Mouse (Mus musculus) kidney, adult 2 months (tissue): ENCODE results near the gene Tnfrsf25. TPM values are rescaled to one million over a fixed set of nuclear protein-coding genes. Genes with fewer than 3 reads are reported as not detected.

Experiments
- DNase-seq: peaks from one replicate; pipeline ENCODE4 v3.0.0; 2021
- H3K27ac ChIP-seq: fragments of 200-500 bp; 2 replicates; pipeline ENCODE4 v1.5.1; 2012; ENCODE audit warnings: low read depth, low read length, control low read depth, inconsistent platforms; ENCODE audit not compliant: insufficient read depth
- H3K27me3 ChIP-seq: fragments of 200-500 bp; replicated peaks from 2 replicates; pipeline ENCODE4 v1.6.1; 2012; ENCODE audit warnings: mild to moderate bottlenecking, moderate library complexity, low read length, inconsistent platforms; ENCODE audit not compliant: control insufficient read depth, insufficient read depth
- H3K36me3 ChIP-seq: fragments of 200-500 bp; 2 replicates; pipeline ENCODE4 v1.6.1; 2012; ENCODE audit warnings: mild to moderate bottlenecking, moderate library complexity, low read length, inconsistent platforms; ENCODE audit not compliant: control insufficient read depth, insufficient read depth
- H3K4me1 ChIP-seq: fragments of 200-500 bp; 2 replicates; pipeline ENCODE4 v1.6.1; 2011; ENCODE audit warnings: low read length; ENCODE audit not compliant: control insufficient read depth, insufficient read depth
- H3K4me3 ChIP-seq: fragments of 200-500 bp; 2 replicates; pipeline ENCODE4 v1.5.1; 2011; ENCODE audit warnings: mild to moderate bottlenecking, low read depth, low read length, control low read depth; ENCODE audit not compliant: insufficient read depth
- CTCF ChIP-seq: fragments of 200-500 bp; conservative IDR thresholded peaks from 2 replicates; pipeline ENCODE4 v1.5.1; 2011; ENCODE audit warnings: low read depth, mild to moderate bottlenecking, control low read depth, low read length, moderate library complexity, mixed read lengths; ENCODE audit not compliant: insufficient read depth, insufficient read length
- POLR2A ChIP-seq: fragments of 200-500 bp; IDR thresholded peaks from one replicate; pipeline ENCODE4 v1.6.1; 2011; ENCODE audit warnings: low read depth, low read length, control low read depth
- WGBS: fragments of 180-500 bp; shearing (Covaris S2); methylation state at CpG from one replicate; pipeline ENCODE4 v1.1.7; 2018; 5-methylcytosine and 5-hydroxymethylcytosine counted together
- polyA plus RNA-seq: library from polyadenylated mRNA; depleted of rRNA; stranded (reverse); fragments of >200 nt; gene quantifications from 2 replicates; pipeline ENCODE4 v1.2.3, GENCODE M21; 2012

The Tnfrsf25 gene
- polyA plus RNA-seq, 1 experiment = 4.4 TPM

GRCm38 (mm10) chr4:152129395-152129930, 13.7 kb downstream of the Tnfrsf25 start:
- TF ChIP-seq POLR2A = no peak
- TF ChIP-seq CTCF = no peak
- Histone ChIP-seq H3K27ac (peak overlapping the region; percentile 4; the same call in 1 of the 2 replicates), H3K4me3 (peak overlapping the region; percentile 53), H3K36me3 (no peaks in the 10 kb centered on the region), H3K27me3 (no peaks in the 10 kb centered on the region), H3K4me1 (peaks cover 14% of the 10 kb centered on the region; the same call in 1 of the 2 replicates)
- WGBS = 52% methylated on average over 13 of the region's 13 CpGs
- DNase-seq = peak; percentile 52

- no peaks in the 10 kb centered on the region for H3K27me3 ChIP-seq
Observed at GRCm38 (mm10) chr4:152130771-152131653, 15.3 kb downstream of the Tnfrsf25 start.

GRCm38 (mm10) chr4:152131809-152132771, 16.4 kb downstream of the Tnfrsf25 start:
- Histone ChIP-seq H3K4me3 (peak overlapping the region; percentile 52; the same call in 1 of the 2 replicates), H3K27me3 (no peaks in the 10 kb centered on the region), H3K4me1 (peaks cover 18% of the 10 kb centered on the region), H3K27ac (no peak overlapping the region), H3K36me3 (no peaks in the 10 kb centered on the region)
- WGBS = 21% methylated on average over 50 of the region's 50 CpGs
- no peak for DNase-seq
- TF ChIP-seq POLR2A (no peak), CTCF (no peak)

More at GRCm38 (mm10) chr4:152130771-152131653, 15.3 kb downstream of the Tnfrsf25 start:
- no peak overlapping the region for H3K27ac ChIP-seq
- peak; percentile 79 for DNase-seq
- peak overlapping the region; percentile 52 for H3K4me3 ChIP-seq
- H3K4me1 ChIP-seq = peaks cover 19% of the 10 kb centered on the region
- WGBS = under 1% methylated on average over 85 of the region's 85 CpGs
- H3K36me3 ChIP-seq = no peaks in the 10 kb centered on the region
- peak; percentile 45 for TF ChIP-seq CTCF
- no peak for TF ChIP-seq POLR2A

GRCm38 (mm10) chr4:152132772-152133169, 17.0 kb downstream of the Tnfrsf25 start:
- DNase-seq = no peak
- H3K4me3 ChIP-seq = no peak overlapping the region
- H3K27ac ChIP-seq = no peak overlapping the region
- 62% methylated on average over 10 of the region's 10 CpGs for WGBS
- TF ChIP-seq POLR2A = no peak
- no peak for TF ChIP-seq CTCF
- H3K4me1 ChIP-seq = peaks cover 16% of the 10 kb centered on the region
- no peaks in the 10 kb centered on the region for H3K27me3 ChIP-seq
- no peaks in the 10 kb centered on the region for H3K36me3 ChIP-seq

GRCm38 (mm10) chr4:152133213-152133612, 17.5 kb downstream of the Tnfrsf25 start:
- TF ChIP-seq POLR2A (no peak), CTCF (no peak)
- Histone ChIP-seq H3K27ac (no peak overlapping the region), H3K4me1 (peaks cover 16% of the 10 kb centered on the region), H3K4me3 (no peak overlapping the region), H3K27me3 (no peaks in the 10 kb centered on the region), H3K36me3 (no peaks in the 10 kb centered on the region)
- 76% methylated on average over 5 of the region's 5 CpGs for WGBS
- no peak for DNase-seq

GRCm38 (mm10) chr4:152134507-152134906, 18.8 kb downstream of the Tnfrsf25 start:
- DNase-seq = peak; percentile 78
- peaks cover 18% of the 10 kb centered on the region for H3K4me1 ChIP-seq

GRCm38 (mm10) chr4:152135363-152135762, 19.6 kb downstream of the Tnfrsf25 start:
- no peaks in the 10 kb centered on the region for H3K27me3 ChIP-seq
- no peak for TF ChIP-seq CTCF
- no peak for TF ChIP-seq POLR2A
- H3K36me3 ChIP-seq = no peaks in the 10 kb centered on the region
- H3K4me3 ChIP-seq = no peak overlapping the region
- H3K4me1 ChIP-seq = peaks cover 12% of the 10 kb centered on the region
- WGBS = 58% methylated on average over 12 of the region's 12 CpGs
- DNase-seq = peak; percentile 68
- no peak overlapping the region for H3K27ac ChIP-seq

More at GRCm38 (mm10) chr4:152134507-152134906, 18.8 kb downstream of the Tnfrsf25 start:
- no peak overlapping the region for H3K4me3 ChIP-seq
- no peak for TF ChIP-seq POLR2A
- peak; percentile 77 for TF ChIP-seq CTCF
- H3K27me3 ChIP-seq = no peaks in the 10 kb centered on the region
- H3K27ac ChIP-seq = no peak overlapping the region
- no peaks in the 10 kb centered on the region for H3K36me3 ChIP-seq
